Mouse (Mus musculus) thymus, adult 2 months (tissue): ENCODE results near the gene Tmtc1. TPM values are rescaled to one million over a fixed set of nuclear protein-coding genes. Genes with fewer than 3 reads are reported as not detected.

Experiments used
- DNase-seq: peaks from one replicate; pipeline ENCODE4 v3.0.0; 2021
- H3K27ac ChIP-seq: fragments of 200-500 bp; 2 replicates; pipeline ENCODE4 v1.5.1; 2012; ENCODE audit warnings: low read length, control low read depth; ENCODE audit not compliant: control insufficient read depth, insufficient read depth
- H3K27me3 ChIP-seq: fragments of 200-500 bp; 2 replicates; pipeline ENCODE4 v1.6.1; 2012; ENCODE audit warnings: mild to moderate bottlenecking, low read length, moderate library complexity, mixed read lengths; ENCODE audit not compliant: control insufficient read depth, insufficient read depth
- H3K36me3 ChIP-seq: fragments of 200-500 bp; 2 replicates; pipeline ENCODE4 v1.6.1; 2012; ENCODE audit warnings: mild to moderate bottlenecking, low read length, moderate library complexity; ENCODE audit not compliant: control insufficient read depth, insufficient read depth
- H3K4me1 ChIP-seq: fragments of 200-500 bp; replicated peaks from 2 replicates; pipeline ENCODE4 v1.6.1; 2012; ENCODE audit warnings: low read length; ENCODE audit not compliant: control insufficient read depth, insufficient read depth
- H3K4me3 ChIP-seq: fragments of 200-500 bp; 2 replicates; pipeline ENCODE4 v1.5.1; 2012; ENCODE audit warnings: mild to moderate bottlenecking, low read length, control low read depth, moderate library complexity; ENCODE audit not compliant: control insufficient read depth, insufficient read depth
- CTCF ChIP-seq: fragments of 200-500 bp; IDR thresholded peaks from 2 replicates; pipeline ENCODE4 v1.5.1; 2012; ENCODE audit warnings: mild to moderate bottlenecking, control low read depth, low read length, moderate library complexity, borderline replicate concordance; ENCODE audit not compliant: control insufficient read depth, poor library complexity, insufficient read depth; ENCODE audit errors: extremely low read depth
- POLR2A ChIP-seq: fragments of 200-500 bp; IDR thresholded peaks from 2 replicates; pipeline ENCODE4 v1.6.1; 2012; ENCODE audit warnings: mild to moderate bottlenecking, low read length, control low read depth, moderate library complexity; ENCODE audit not compliant: control insufficient read depth, poor library complexity, insufficient read depth; ENCODE audit errors: extremely low read depth
- WGBS: fragments of 180-500 bp; shearing (Covaris S2); methylation state at CpG from one replicate; pipeline ENCODE4 v1.1.7; 2018; 5-methylcytosine and 5-hydroxymethylcytosine counted together
- polyA plus RNA-seq: library from polyadenylated mRNA; depleted of rRNA; stranded (reverse); fragments of >200 nt; gene quantifications from 2 replicates; pipeline ENCODE4 v1.2.3, GENCODE M21; 2012

Tmtc1 gene
- polyA plus RNA-seq, 1 experiment = 6.4 TPM

GRCm38 (mm10) chr6:148439101-148439500, 5.1 kb downstream of the Tmtc1 start:
- no peaks in the 10 kb centered on the region for H3K36me3 ChIP-seq
- no peak overlapping the region for H3K27ac ChIP-seq
- no peak overlapping the region for H3K4me3 ChIP-seq
- no peak for TF ChIP-seq CTCF
- TF ChIP-seq POLR2A = no peak
- 92% methylated on average over 4 of the region's 4 CpGs for WGBS
- peaks cover 7% of the 10 kb centered on the region for H3K4me1 ChIP-seq
- H3K27me3 ChIP-seq = peaks cover 8% of the 10 kb centered on the region; the same call in 1 of the 2 replicates
- no peak for DNase-seq

- no peak overlapping the region for H3K4me3 ChIP-seq
Observed at GRCm38 (mm10) chr6:148437565-148437964, 6.6 kb downstream of the Tmtc1 start.

GRCm38 (mm10) chr6:148436441-148437001, 7.7 kb downstream of the Tmtc1 start:
- no peaks in the 10 kb centered on the region for H3K27me3 ChIP-seq
- no peaks in the 10 kb centered on the region for H3K36me3 ChIP-seq
- 45% methylated on average over 7 of the region's 7 CpGs for WGBS
- TF ChIP-seq CTCF (no peak), POLR2A (no peak)
- no peak overlapping the region for H3K4me3 ChIP-seq
- no peak for DNase-seq
- H3K4me1 ChIP-seq = peaks cover 3% of the 10 kb centered on the region
- H3K27ac ChIP-seq = no peak overlapping the region

More at GRCm38 (mm10) chr6:148437565-148437964, 6.6 kb downstream of the Tmtc1 start:
- DNase-seq = no peak
- Histone ChIP-seq H3K27me3 (peaks cover 2% of the 10 kb centered on the region; the same call in 1 of the 2 replicates), H3K27ac (no peak overlapping the region), H3K36me3 (no peaks in the 10 kb centered on the region), H3K4me1 (peaks cover 3% of the 10 kb centered on the region)
- TF ChIP-seq CTCF = no peak
- TF ChIP-seq POLR2A = no peak
- WGBS = 92% methylated on average over 1 of the region's 1 CpGs

- no peaks in the 10 kb centered on the region for H3K36me3 ChIP-seq
- no peak overlapping the region for H3K4me3 ChIP-seq
- DNase-seq = no peak
- H3K4me1 ChIP-seq = no peaks in the 10 kb centered on the region
- no peaks in the 10 kb centered on the region for H3K27me3 ChIP-seq
- WGBS = 92% methylated on average over 7 of the region's 7 CpGs
- TF ChIP-seq CTCF = no peak
- TF ChIP-seq POLR2A = no peak
- no peak overlapping the region for H3K27ac ChIP-seq
Observed at GRCm38 (mm10) chr6:148421577-148421976, 22.6 kb downstream of the Tmtc1 start.

- H3K4me3 ChIP-seq = no peak overlapping the region
- DNase-seq = no peak
- no peaks in the 10 kb centered on the region for H3K27me3 ChIP-seq
- no peaks in the 10 kb centered on the region for H3K36me3 ChIP-seq
- no peak for TF ChIP-seq POLR2A
- TF ChIP-seq CTCF = no peak
- 88% methylated on average over 6 of the region's 6 CpGs for WGBS
- no peaks in the 10 kb centered on the region for H3K4me1 ChIP-seq
- no peak overlapping the region for H3K27ac ChIP-seq
Observed at GRCm38 (mm10) chr6:148420387-148420786, 23.8 kb downstream of the Tmtc1 start.

- no peaks in the 10 kb centered on the region for H3K27me3 ChIP-seq
- H3K36me3 ChIP-seq = no peaks in the 10 kb centered on the region
- no peak for DNase-seq
- TF ChIP-seq POLR2A (no peak), CTCF (no peak)
- H3K27ac ChIP-seq = no peak overlapping the region
- no peak overlapping the region for H3K4me3 ChIP-seq
- WGBS = 92% methylated on average over 2 of the region's 2 CpGs
- H3K4me1 ChIP-seq = no peaks in the 10 kb centered on the region
Observed at GRCm38 (mm10) chr6:148416597-148416996, 27.6 kb downstream of the Tmtc1 start.

- no peaks in the 10 kb centered on the region for H3K4me1 ChIP-seq
- DNase-seq = no peak
- TF ChIP-seq CTCF (no peak), POLR2A (no peak)
- no peak overlapping the region for H3K27ac ChIP-seq
- no peaks in the 10 kb centered on the region for H3K36me3 ChIP-seq
- no peak overlapping the region for H3K4me3 ChIP-seq
- no peaks in the 10 kb centered on the region for H3K27me3 ChIP-seq
Observed at GRCm38 (mm10) chr6:148413638-148414037, 30.6 kb downstream of the Tmtc1 start.
